Mouse (Mus musculus): ENCODE measurements around the gene Maged2. TPM values are rescaled to one million over a fixed set of nuclear protein-coding genes. Genes with fewer than 3 reads are reported as not detected.
"Not testable (repeated sequence)": the region's sequence is repeated elsewhere in the genome, so short reads cannot be mapped to it uniquely, and the experiment has no call there.

Maged2 gene
- 10 to 100 TPM; 42.7 to 43.6 TPM for total RNA-seq (2021)

DNA sequence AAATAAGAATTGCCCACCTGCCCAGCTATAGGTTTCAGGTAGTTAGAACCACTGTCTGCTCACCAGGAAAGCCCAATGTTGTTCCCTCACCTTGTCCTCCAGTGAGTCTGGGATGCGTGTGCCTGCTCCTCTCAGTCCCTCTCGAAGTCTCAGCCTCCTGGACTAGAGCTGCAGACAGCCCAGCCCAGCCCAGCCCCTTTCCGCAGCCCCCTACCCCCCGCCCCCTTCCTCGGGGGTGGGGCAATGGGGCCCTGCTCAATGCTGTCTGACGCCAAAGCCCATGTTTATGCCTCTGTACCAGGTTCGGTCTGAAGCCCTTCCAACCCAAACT lies at the start of gene Maged2:
Maged2 (minus strand) TSS at position 207 of the 331 bp plus-strand sequence.
- DNase-seq = no peak

DNA sequence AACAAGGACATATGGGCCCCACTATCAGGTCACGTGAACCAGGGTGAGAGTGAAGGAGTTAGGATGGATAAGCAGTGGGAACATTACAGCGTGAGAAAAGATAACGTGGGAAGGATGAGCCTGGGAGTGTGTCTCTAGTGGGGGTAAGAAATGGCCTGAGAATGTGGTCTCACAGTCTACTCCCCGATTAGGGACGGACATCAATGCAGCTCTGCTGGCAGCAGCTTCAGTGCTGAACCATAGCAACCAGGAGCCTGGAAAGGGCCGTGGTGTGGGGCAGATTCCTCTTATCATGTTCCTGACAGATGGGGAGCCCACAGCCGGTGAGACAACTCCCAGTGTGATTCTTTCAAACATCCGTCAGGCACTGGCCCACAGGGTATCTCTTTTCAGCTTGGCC lies 34.1 kb upstream of the Maged2 start:
- peak; percentile 5 to 6 for DNase-seq

DNA sequence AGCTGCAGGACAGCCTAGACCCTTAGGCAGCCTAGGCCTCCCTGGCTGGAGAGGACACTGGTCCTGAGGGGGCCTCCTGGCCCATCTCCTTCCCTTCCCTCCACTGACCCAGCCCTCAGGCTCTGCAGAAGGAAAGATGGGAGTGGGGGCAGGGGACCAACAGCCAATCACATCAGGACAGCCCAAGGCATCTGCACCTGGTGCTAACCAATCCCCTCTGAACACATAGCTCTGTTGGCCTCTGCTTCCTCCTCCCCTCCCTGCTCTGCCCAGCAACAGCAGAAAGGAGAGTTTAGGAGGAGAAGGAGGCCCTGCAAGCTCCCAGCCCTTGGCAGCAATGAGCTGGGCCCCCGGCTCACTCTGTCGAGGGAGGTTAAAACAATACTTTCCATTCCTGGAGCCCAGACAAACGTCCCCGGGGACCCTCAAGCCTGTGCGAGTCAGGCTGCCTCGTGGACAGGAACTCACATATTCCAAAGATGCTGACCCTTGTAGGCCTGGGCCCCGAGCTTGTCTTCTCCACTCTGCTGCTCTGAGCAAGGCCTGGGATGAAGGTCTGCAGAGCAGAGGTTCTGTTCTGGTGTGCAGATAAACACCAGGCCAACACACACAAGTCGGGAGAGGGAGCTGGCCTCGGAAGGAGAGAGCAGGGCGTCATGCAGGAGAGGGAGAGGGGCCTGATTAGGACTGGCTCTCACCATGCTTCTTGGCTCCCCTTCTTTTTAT lies 31.5 kb upstream of the Maged2 start:
- not testable (repeated sequence) for DNase-seq

DNA sequence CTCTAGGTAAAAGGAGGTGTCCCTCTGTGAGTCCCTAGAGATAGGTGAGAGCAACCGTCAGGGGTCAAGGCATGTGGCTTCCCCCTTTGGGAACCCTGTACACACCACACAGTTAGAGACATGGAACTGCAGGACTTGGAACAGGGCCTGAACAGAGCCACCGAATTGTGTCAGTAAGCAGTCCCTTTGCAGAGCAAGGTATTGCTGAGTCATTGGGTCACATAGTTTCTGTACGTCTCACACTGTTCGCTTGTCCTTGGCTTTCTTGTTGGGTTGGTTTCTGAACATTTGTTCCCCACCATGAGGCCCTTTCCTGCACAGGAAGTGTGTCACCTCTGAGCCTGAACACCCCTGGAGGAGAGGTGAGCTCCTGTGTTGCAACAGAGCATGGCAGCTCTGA lies 29.1 kb upstream of the Maged2 start:
- DNase-seq = not testable (repeated sequence)

DNA sequence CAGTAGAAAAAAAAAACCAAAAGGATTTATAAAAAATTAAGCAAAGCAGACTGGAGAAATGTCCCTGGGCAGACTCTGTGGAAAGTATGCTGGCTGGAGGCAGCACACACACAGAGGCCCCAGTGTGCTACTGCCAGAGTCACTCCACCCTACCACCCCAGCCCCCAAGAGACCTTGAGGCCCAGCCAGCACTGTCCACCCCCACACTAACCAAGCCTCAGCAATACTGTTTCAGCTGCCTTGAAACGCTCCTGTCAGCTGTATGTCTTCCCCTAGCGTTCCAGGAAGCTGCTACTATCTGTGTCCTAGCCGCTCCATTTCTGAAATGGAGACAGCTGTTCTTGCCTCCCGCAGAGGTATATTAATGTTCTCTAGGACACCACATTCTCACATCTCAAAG lies 16.2 kb upstream of the Maged2 start:
- no peak for DNase-seq

DNA sequence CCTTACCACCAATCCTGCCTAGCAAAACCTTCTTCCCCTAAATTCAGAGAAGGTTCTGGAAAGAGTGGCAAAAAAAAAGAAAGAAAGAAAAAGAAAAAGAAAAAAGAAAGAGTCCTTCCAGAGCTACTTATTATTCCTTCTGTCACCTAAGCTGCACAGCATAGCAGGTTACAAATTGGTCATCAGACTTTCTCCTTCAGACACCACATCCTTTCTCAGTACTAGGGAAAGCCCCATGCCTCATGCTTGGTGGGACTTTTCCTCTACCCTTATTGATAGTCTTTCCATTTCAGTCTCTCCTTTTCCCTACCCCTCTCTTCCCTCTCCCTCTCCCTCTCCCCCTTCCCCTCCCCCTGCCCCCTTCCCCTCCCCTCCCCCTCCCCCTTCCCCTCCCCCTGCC lies 3.1 kb upstream of the Maged2 start:
- DNase-seq = no peak

DNA sequence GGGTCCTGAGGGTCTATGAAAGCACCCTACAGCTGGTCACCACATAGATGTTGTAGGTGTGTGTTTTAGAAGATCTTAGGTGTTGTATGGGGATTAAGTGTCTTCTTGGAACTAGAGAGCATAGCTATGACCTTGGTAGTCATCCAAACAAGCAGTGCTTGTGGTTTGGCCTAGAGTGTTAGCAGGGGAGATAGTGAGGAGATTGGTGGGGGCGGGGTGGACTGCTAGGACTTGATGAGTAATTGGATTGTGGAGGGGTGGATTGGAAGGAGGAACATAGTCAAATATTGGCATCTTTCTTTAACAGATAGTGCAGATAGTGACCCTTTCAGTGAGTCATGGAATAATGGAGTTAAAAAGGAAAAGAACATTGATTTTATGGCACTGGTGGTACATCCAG lies 1.5 kb upstream of the Maged2 start:
- no peak for DNase-seq

DNA sequence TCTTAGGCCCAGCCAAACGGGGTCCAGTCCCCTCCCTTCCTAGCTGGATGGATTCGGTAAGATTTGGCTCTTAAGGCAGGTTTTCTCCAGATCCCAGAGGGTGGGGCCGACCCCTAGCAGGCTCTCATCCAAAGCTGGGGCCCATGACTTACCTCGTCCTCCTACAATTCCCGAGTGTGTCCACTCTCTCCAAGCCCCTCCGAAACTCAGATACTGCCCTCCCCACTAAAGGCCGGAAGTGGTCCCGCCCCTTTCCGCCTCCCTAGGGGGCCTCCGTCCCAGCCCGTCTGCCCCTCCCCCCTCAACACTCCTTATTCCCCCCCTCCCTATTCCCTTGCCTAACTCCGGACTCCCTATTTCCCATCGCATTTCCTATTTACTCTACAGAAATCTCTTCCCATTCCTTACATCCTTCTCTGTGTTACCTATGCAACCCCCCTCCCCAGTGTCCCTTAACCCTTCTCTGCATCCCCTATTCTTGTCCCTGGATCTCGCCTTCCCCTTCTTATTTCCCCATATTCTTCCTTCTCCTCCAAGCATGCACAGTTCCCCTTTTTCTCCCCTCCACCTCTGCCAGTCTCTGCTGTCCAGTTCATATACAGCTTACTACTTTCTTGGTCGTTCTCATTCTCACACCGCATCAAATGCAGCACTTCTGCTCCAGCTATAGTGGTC lies 544 bp downstream of the Maged2 start:
- DNase-seq = no peak

DNA sequence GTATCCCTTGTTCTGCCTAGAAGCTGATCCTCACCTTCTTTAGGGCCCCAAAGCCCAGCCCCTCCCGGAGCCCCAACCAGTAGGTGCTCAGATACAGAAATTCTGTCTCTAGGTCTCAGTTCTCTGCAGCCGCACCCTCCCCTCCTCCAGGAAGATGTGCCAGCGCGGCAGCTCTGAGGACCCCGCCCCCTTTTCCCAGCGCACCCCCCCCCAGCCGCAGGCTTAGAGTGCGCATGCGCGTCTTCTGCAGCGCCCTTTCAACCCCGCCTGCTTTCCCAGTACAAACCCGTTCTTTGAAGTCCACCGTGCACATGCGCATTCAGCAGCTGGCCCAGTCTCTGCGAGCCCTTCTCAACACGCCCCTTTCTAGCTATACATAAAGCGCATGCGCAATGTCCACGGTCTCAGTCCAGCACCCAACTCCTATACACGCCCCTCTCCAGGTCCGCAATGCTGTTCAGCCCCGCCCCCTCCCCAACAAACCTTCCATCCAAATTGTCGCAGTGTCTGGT lies 1.3 kb downstream of the Maged2 start:
- DNase-seq = peak; percentile 79 to 80

DNA sequence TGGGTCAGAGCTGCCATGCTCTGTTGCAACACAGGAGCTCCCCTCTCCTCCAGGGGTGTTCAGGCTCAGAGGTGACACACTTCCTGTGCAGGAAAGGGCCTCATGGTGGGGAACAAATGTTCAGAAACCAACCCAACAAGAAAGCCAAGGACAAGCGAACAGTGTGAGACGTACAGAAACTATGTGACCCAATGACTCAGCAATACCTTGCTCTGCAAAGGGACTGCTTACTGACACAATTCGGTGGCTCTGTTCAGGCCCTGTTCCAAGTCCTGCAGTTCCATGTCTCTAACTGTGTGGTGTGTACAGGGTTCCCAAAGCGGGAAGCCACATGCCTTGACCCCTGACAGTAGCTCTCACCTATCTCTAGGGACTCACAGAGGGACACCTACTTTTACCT lies 13.2 kb downstream of the Maged2 start:
- not testable (repeated sequence) for DNase-seq

DNA sequence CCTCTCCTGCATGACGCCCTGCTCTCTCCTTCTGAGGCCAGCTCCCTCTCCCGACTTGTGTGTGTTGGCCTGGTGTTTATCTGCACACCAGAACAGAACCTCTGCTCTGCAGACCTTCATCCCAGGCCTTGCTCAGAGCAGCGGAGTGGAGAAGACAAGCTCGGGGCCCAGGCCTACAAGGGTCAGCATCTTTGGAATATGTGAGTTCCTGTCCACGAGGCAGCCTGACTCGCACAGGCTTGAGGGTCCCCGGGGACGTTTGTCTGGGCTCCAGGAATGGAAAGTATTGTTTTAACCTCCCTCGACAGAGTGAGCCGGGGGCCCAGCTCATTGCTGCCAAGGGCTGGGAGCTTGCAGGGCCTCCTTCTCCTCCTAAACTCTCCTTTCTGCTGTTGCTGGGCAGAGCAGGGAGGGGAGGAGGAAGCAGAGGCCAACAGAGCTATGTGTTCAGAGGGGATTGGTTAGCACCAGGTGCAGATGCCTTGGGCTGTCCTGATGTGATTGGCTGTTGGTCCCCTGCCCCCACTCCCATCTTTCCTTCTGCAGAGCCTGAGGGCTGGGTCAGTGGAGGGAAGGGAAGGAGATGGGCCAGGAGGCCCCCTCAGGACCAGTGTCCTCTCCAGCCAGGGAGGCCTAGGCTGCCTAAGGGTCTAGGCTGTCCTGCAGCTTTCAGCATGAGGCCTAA lies 15.5 kb downstream of the Maged2 start:
- not testable (repeated sequence) for DNase-seq

Other genes starting within 250 kb of the Maged2 start
- gene Pfkfb1, start 226.1 kb downstream of the Maged2 start, total RNA-seq (2021) = 1 to 10 TPM in 1 of 2 experiments, under 1 TPM in 1; 0.99 to 1.1 TPM
- gene Apex2, start 224.5 kb downstream of the Maged2 start, total RNA-seq (2021) = 10 to 100 TPM; 13.2 to 17.2 TPM
- gene Tro, start 156.8 kb downstream of the Maged2 start, total RNA-seq (2021) = 100 to 1,000 TPM; 143 to 155 TPM
- 100 to 1,000 TPM; 183 to 187 TPM for gene Gnl3l, start 203.0 kb upstream of the Maged2 start, total RNA-seq (2021)
- gene Fgd1, start 231.8 kb upstream of the Maged2 start, total RNA-seq (2021) = 10 to 100 TPM; 16.6 to 18.6 TPM

Measured in layer of hippocampus, postnatal 36 days (tissue).